Mouse (Mus musculus) gastrocnemius, adult 18-20 months (tissue): ENCODE measurements at regions not wholly inside any gene's neighbourhood (a gene's known extent, or its start where the extent isn't known, plus 50 kb on each side); places are given as distances from the start of the nearest gene placed in this dataset.

Source experiments
- DNase-seq: peaks from one replicate; pipeline ENCODE4 v3.0.0; 2021; ENCODE audit warnings: low spot score

DNA sequence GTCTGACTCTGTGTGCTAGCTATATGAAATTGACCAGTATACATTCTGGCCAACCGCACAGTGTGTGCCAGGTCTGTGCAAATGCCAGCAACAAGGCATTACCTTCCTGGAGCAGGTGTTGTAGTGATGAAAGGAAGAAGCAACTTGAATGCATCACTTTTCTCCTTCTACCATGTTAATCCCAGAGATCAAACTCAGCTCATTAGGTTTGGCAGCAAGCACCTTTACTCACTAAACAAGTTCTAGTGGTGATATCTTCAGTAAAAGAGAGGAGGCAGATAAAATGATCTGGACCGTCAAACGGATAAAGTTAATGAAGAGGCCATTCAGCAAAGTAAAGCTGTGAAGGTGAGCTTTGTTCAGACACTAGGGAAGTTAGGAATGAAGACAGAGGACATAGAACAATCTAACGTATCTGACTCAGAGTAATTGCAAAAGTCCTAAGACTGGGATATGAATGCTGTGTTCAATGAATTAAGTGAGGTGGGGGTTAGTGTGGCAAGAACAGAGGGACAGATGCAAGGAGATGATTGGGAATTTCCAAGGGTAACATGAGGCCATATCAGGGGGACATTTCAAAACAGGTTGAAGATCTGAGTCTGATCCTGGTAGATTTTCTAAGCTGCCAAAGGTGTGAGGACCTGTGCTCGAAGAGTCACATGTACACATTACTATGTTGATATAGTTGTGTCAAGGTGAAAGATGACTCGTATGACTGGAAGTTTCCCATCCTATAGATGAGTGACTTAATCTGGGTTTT lies 1478.4 kb upstream of the Slc10a2 start:
- DNase-seq = no peak

DNA sequence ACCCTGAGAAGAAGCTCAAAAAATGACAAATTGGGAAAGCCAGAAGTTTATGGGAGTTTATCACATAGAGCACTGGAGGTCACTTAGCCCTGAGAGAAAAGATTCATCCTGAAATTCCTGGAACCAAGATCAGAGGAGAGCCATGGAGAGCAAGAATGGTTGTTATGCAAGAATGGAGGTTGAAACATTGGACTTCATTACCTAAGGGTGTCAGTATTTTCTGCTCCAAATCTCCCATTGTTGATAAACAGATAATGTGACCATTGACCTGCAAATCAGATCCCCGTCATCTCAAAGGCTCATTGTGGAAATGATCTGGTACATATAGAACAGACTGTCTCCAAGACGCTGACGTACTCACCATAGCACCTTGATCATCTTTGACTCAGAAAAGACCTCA lies 1477.6 kb upstream of the Slc10a2 start:
- no peak for DNase-seq

DNA sequence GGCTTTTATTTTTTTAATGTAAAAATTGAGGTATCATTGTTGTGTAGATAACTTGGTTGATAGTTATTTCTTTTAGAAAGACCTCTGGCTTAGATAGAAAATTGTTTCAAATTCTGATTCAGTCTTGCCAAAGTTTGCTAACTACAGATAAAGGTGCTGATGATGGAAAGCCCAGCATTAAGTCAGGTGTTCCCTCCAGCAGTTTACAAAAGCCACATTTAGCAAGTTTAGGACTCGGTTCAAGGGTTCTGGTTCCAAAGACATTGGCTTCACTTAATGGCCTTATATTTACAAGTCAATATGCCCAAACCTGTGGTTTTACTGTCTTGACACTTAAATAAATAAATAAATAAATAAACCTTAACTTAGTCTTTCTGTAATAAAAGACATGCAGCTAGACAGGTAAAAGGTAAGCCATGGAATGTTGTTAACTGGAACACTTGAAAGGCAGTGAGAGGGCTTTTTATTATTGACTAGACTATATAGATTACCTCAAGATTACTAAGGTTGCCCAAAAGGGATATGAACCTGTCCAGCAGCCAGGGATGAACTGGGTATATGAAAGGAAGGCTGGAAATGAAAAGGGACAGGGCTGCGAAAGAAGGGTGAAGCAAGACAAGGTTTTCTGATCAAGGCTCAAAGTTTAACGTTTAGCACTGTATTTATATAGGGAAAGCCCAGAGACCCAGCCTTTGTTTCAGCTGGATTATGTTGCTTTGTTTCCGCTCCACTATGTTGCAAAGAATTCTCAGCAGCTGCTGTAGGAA lies 1472.9 kb upstream of the Slc10a2 start:
- DNase-seq = no peak

DNA sequence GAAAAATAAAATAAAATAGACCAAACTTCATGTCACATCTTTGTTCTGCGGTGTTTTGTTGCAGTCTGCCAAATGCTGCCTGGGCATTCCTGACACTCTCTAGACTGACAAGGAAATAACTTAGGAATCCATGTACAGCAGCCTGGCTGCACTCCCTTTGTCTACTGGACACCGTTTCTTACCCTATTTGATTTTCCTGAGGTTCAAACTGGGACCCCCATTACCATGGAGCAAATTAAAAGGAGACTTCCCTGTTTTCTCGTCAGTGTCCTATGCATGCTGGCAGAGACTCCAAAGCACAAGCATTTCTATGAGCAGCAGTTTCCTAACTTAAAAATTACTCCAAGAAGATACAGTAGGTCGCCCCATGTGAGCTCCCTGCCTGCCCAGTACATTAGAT lies 1470.1 kb upstream of the Slc10a2 start:
- no peak for DNase-seq

DNA sequence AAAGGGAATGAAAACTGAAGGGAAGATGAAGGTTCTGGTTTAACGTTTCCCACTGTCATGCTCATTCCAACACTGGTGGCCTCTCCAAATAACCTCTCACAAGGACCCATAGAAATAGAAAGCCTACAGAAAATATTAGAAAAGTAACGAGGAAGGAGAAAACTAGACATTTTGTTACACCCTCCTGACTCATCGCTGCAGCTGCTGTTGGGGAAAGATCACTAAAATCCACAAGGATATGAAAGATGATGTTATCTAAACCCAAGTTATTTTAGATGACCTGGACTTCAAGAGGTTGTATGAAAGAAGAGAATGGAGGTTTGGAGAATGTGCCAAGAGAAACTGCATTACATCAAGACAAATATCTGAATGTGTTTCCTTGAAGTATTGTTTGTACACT lies 1468.3 kb upstream of the Slc10a2 start:
- no peak for DNase-seq

DNA sequence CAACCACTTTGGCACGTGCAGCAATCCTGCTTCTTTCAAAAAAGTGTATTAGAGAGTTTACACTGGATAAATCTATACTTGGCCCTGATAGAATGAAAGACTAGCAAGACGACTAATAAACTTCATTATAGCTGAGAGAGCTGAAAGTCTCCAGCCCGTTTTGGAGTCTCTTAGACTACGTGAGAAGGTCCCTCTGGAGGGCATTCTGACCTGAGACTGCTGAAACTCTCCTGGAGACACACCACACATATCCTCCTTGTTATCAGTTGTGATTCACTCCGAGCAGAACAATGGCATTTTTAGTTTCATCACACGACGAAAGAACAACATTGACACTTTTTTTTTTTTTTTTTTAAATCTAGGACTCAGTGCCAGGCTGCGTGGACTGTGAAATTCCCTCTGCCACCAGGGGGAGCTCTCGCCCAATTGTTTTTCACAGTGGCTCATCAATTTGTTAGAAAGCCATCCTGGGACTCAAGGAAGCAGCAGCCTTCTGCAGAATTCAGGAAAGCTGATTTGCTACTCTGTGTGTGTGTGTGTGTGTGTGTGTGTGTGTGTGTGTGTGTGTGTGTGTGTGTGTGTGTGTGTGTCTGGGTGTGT lies 1467.0 kb upstream of the Slc10a2 start:
- peak; percentile 49 for DNase-seq

DNA sequence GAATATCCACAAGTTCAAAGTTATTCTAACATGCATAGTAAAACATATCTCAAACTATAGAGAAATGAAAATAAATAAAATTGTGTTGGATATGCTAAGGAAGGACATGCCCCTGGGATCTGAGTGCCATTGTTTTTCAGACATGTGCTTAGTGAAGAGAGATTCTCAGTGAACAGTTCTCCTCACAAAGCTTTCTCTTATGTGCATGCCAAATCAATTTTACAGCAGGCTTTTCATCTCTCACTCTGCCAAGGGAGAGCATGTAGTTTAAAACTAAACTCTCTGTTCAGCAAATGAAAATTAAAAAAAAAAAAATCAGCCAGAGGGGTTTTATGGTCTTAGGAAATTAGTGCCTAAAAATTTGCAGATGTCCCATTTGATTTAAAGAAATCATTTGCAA lies 1445.8 kb upstream of the Slc10a2 start:
- DNase-seq = no peak

DNA sequence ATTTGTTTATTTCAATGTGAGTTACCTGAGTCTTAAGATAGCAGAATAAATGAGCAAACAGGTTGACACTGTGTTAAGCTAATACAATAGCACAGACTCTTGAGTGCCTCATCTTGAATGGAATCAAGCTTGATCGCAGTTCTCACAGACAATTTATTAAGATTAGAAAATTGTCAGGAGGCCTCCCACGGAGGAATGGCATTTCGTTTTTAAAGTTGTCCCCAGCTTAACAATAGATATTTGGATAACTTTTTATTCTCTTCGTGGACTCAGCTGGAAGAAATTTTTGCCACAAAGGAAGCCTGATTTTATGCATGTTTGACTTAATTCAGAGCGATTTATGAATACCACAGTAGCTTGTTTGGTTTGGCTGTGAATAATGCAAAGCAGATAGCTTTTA lies 1422.0 kb upstream of the Slc10a2 start:
- no peak for DNase-seq

DNA sequence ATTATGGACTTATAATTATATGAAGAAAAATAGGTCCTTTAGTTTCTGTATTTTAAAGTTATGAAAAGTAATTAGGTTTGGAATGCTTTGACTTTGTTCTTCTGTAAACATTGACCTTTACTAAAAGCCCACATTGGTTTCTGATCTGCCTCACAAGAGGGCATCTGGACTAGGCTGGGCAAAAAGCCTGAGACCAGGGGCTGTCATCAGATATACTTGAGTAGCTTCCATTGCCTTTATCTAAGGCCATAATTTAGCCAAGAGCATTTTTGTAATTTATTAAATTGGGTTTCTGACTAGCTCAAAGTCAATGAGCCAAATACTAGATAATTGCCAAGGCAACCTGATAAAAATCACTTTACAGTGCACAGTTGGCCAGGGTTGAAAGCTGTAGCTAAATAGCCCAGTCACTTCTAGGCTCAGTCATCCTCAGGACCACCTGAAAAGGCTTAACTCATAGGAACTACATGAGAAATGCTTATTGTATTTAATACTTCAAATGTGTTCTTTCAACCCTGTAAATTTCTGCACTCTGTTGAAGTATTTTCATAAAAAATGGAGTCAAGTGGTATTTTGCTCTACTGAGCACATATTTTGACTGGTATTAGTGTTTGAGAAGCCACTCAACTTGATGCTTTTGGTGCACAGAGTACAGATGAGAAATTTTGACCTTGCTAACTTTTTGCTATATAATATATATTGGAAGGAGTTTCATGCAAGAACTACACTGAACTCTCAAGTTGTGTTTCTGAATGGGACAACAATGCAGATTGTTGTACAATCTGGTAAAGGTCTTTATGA lies 1410.9 kb upstream of the Slc10a2 start:
- no peak for DNase-seq

DNA sequence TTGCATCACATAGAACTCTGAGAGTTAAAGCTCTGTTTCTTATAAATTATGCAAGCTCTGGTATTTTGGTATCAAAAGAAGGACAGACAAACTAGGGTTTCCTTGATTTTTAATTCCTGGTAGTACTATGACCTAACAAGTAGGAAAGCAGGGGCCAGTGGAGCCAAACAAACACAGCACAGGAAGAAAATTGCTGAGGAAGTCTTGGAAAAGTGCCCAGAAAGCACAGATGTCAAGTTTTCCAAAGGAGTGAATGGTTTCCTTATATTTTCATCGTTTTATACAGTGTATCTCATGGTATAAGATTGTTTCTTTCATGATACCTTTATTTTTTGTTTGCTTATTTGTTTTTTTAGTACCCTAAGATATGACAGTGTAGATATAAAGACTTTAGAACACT lies 1387.3 kb upstream of the Slc10a2 start:
- no peak for DNase-seq

DNA sequence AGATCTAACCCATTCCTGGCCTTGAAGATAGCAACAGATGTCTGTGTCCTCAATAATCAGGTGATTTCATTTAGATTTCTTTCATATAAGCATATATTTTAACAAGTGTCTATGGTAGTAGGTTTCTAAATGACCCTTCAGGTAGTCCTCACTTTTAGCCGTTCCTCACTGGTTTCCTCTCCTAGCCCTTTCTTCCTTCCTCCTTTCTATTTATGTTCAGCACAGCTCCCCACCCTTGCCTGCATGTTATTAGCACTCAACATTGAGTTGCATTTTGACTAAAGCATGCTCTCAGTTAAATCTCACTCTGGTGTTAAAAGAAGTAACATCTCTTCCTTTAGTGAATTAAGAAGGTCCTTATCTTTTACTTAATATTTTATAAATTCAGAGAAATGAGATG lies 1376.8 kb upstream of the Slc10a2 start:
- no peak for DNase-seq

DNA sequence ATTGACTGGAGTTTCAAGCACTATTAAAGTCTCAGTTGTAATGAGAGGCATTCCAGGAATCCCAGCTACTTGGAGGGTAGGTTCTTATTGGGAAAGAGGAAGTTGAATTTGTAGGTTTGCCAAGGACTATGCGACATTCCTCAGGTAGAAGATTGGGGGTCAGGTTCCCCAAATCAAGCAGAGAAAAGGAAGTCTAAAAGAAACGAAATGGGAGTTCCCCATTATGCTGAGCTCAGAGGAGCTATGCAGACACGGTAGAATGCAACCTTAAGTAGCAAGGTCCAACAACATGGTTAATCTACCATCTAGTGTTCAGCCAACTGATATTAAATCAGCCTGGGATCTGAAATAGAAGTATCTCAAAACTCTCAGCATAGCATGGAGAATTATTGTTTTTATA lies 1365.9 kb upstream of the Slc10a2 start:
- DNase-seq = no peak

DNA sequence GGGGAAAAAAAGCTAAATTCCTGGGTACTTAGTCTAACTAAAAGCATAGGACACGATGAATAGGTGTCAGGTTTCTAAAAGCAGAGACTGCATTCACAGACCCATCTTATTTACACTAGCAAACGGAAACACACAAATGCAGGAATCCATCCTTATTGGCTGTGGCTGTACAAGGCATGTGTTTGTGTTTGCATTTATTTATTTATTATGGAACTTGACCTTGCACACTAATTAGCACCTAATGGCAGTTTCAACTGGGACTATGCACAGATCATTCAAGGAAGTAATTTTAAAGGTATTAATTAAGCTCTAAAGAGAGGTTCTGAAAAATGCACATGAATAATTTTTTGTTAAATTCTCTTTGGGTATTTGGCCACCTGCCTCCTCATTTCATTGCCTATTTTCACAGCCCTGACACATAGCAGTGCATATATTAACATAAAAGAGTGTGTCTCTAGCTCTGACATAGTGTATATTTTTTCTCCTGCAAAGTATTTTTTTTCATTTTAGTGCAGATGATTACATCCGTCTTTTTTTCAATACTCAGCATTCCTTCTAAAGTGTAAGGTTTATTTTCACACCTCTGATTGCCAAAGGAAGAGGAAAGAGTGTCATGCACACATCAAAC lies 1351.5 kb upstream of the Slc10a2 start:
- DNase-seq = no peak

DNA sequence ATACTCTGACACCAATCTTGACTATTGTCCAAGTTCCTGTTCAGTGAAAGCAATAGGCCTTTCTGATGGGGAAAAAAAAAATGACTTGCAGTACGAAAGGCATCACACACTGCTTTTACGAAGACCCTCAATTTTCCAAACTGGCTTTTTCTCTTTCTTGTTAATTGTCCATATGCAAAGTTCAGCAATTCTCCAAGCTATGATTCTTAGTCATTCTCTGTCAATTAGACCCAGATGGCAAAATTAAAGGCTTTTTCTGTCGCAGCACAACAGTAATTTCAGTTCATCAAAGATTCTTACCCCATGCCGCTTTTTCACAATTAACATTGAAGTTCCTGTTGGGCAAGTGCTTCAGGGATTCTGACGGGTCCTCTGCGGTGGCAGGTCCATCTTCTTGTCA lies 1343.2 kb upstream of the Slc10a2 start:
- DNase-seq = no peak

DNA sequence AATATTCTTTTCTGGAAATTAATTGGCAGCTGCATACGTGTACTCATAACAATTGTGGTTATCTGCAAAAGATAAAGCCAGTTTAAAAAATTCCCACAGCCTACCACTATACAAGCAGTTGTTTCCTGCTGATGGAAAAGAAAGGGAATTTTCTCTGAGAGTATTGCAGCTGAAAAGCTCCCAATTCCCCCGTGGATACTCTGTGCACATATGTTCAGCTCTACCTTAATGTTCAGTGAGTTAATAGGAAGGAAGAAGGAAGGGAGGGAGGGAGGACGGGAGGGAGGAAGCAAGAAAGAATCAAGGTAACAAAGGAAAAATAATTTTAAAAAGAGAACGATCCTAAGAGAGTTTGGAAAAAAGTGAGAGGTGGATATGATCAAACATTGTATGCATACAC lies 1333.9 kb upstream of the Slc10a2 start:
- DNase-seq = no peak
